Mouse (Mus musculus): ENCODE results near the gene Actl11. TPM values are rescaled to one million over a fixed set of nuclear protein-coding genes. Genes with fewer than 3 reads are reported as not detected.

Gene Actl11
- polyA plus RNA-seq (2015; fragmentation: Nextera tagmentation; extraction: Ambion mirVana) = not detected in 2 replicates

DNA sequence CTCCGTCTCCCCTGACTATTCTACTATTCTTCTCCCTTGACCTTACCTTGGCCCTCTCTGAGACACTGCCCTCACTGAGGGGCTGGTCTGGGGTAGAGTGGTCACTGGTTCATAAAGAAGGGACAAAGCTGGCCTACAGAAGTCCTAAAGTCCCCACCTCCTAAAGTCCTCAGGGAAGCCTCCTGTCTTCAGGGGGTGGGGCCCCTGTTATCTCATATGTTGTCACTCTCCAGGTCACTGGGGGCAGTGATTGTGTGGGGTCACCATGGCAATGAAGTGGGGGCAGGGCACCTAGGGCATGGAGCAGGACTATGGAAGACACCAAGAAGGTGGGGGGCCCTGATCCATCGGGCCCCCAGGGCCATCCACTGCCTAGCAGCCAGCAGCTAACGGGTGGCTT is at the start of gene Actl11:
Gene Actl11, plus strand, starts transcription at position 301 of the 400 bp plus-strand sequence.

GRCm38 (mm10) chr9:107887804-107888266 is 40.4 kb upstream of the Actl11 start, which contains the start of gene Mon1a:
TSS of gene Mon1a (plus strand) at chr9:107888151.

DNA sequence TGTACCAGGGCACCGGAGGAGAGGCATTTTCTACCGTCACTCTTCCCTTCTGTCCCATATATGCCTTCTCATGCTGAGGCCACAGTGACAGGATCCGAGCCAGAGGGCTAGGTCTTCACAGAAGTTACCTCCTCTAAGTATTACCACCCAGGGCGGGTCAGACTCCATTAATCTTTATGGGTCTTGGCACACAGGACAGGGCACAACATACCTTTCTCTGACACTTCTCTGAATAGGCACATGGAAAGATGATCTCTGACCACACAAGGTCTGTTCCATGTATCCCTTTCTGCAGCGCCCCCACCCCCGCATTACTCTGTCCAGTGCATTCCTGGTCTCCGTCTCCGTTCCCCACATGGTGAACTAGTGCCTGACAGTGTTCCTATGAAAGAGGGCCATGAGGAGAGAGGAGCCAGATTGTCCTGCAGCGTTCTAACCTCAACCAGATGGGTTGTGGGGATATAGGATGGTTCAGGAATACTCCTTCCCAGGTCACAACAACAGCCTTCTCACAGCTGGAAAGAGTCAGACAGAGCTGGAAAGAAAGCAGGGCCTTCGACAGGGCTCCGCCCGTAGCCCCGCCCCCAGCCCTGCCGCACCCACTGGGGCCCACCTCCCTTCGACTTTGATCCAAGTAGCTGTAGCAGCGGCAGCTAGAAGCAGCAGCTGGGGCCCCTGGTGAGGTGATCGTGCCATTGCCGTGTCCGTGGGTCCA is 21.9 kb upstream of the Actl11 start, which contains the start of gene Mst1r:
Gene Mst1r, plus strand, starts transcription at position 622 of the 715 bp plus-strand sequence.

GRCm38 (mm10) chr9:107935374-107935773 is 7.1 kb downstream of the Actl11 start, which contains the start of gene Camkv:
TSS of gene Camkv (plus strand) at chr9:107935674.

GRCm38 (mm10) chr9:107949922-107950235 is 21.6 kb downstream of the Actl11 start, which contains the start of gene Traip:
TSS of gene Traip (plus strand) at chr9:107950136.

GRCm38 (mm10) chr9:107975399-107976386 is 47.4 kb downstream of the Actl11 start, which contains the start of gene Uba7:
TSS of gene Uba7 (plus strand) at chr9:107975505.

Other genes with a start within 250 kb of the Actl11 start
- gene Gnat1, start 248.8 kb upstream of the Actl11 start, polyA plus RNA-seq (2015; fragmentation: Nextera tagmentation; extraction: Ambion mirVana) = 0.45 and 0.63 TPM in 2 replicates
- gene Sema3f, start 218.0 kb upstream of the Actl11 start, polyA plus RNA-seq (2015; fragmentation: Nextera tagmentation; extraction: Ambion mirVana) = 10.7 and 12.1 TPM in 2 replicates
- 81.2 and 82.1 TPM in 2 replicates for gene Rbm5, start 157.5 kb upstream of the Actl11 start, polyA plus RNA-seq (2015; fragmentation: Nextera tagmentation; extraction: Ambion mirVana)
- 31.5 and 34.2 TPM in 2 replicates for gene Rbm6, start 55.2 kb upstream of the Actl11 start, polyA plus RNA-seq (2015; fragmentation: Nextera tagmentation; extraction: Ambion mirVana)
- gene Mon1a, start 40.3 kb upstream of the Actl11 start, polyA plus RNA-seq (2015; fragmentation: Nextera tagmentation; extraction: Ambion mirVana) = 10.4 and 11.5 TPM in 2 replicates
- 7.8 and 9.4 TPM in 2 replicates for gene Mst1r, start 21.6 kb upstream of the Actl11 start, polyA plus RNA-seq (2015; fragmentation: Nextera tagmentation; extraction: Ambion mirVana)
- 0.16 and 0.28 TPM in 2 replicates for gene Camkv, start 7.2 kb downstream of the Actl11 start, polyA plus RNA-seq (2015; fragmentation: Nextera tagmentation; extraction: Ambion mirVana)
- gene Traip, start 21.7 kb downstream of the Actl11 start, polyA plus RNA-seq (2015; fragmentation: Nextera tagmentation; extraction: Ambion mirVana) = 3.9 and 4.5 TPM in 2 replicates
- 14.7 and 18.3 TPM in 2 replicates for gene Uba7, start 47.0 kb downstream of the Actl11 start, polyA plus RNA-seq (2015; fragmentation: Nextera tagmentation; extraction: Ambion mirVana)
- 0.31 and 0.41 TPM in 2 replicates for gene Gm20661, start 54.6 kb downstream of the Actl11 start, polyA plus RNA-seq (2015; fragmentation: Nextera tagmentation; extraction: Ambion mirVana)
- gene Inka1, start 57.4 kb downstream of the Actl11 start, polyA plus RNA-seq (2015; fragmentation: Nextera tagmentation; extraction: Ambion mirVana) = 19.3 and 23.9 TPM in 2 replicates
- 0.45 and 0.70 TPM in 2 replicates for gene Cdhr4, start 64.0 kb downstream of the Actl11 start, polyA plus RNA-seq (2015; fragmentation: Nextera tagmentation; extraction: Ambion mirVana)
- gene Gm20662, start 67.9 kb downstream of the Actl11 start, polyA plus RNA-seq (2015; fragmentation: Nextera tagmentation; extraction: Ambion mirVana) = 0.19 TPM in 1 of 2 replicates, not detected in the other
- 23.9 and 26.5 TPM in 2 replicates for gene Ip6k1, start 74.0 kb downstream of the Actl11 start, polyA plus RNA-seq (2015; fragmentation: Nextera tagmentation; extraction: Ambion mirVana)
- 38.2 and 45.6 TPM in 2 replicates for gene Gmppb, start 120.8 kb downstream of the Actl11 start, polyA plus RNA-seq (2015; fragmentation: Nextera tagmentation; extraction: Ambion mirVana)
- gene Amigo3, start 124.7 kb downstream of the Actl11 start, polyA plus RNA-seq (2015; fragmentation: Nextera tagmentation; extraction: Ambion mirVana) = 2.6 TPM in 2 replicates
- gene Mst1, start 152.0 kb downstream of the Actl11 start, polyA plus RNA-seq (2015; fragmentation: Nextera tagmentation; extraction: Ambion mirVana) = 0.93 and 1.1 TPM in 2 replicates
- 19.7 and 24.9 TPM in 2 replicates for gene Rnf123, start 154.9 kb downstream of the Actl11 start, polyA plus RNA-seq (2015; fragmentation: Nextera tagmentation; extraction: Ambion mirVana)
- gene Apeh, start 166.1 kb downstream of the Actl11 start, polyA plus RNA-seq (2015; fragmentation: Nextera tagmentation; extraction: Ambion mirVana) = 36.0 and 39.2 TPM in 2 replicates